Mouse (Mus musculus) hematopoietic stem cell, adult 5-6 weeks (primary cell): ENCODE measurements around the gene Il17ra. TPM values are rescaled to one million over a fixed set of nuclear protein-coding genes. Genes with fewer than 3 reads are reported as not detected.

Experiments used
- ATAC-seq, 2 experiments: fragments of 125-278 bp in 1 of 2; replicated peaks in 1 of 2; 2 replicates each; pipeline ENCODE4 v1.8.0; 2016 to 2017; ENCODE audit warnings: inconsistent platforms in 2 of 2, mild to moderate bottlenecking in 2 of 2, moderate number of reproducible peaks in 2 of 2, low read depth in 1 of 2, moderate TSS enrichment in 1 of 2; ENCODE audit not compliant: low FRiP score in 2 of 2, poor library complexity in 2 of 2, severe bottlenecking in 2 of 2, insufficient read depth in 1 of 2, low TSS enrichment in 1 of 2
- total RNA-seq: library from RNA; stranded (forward); fragments of 172-1452, 232-1000 nt; gene quantifications from 2 replicates; pipeline ENCODE4 v1.2.3, GENCODE M21; 2017

Gene Il17ra
- total RNA-seq, result 44.6 and 77.6 TPM in 2 replicates

DNA sequence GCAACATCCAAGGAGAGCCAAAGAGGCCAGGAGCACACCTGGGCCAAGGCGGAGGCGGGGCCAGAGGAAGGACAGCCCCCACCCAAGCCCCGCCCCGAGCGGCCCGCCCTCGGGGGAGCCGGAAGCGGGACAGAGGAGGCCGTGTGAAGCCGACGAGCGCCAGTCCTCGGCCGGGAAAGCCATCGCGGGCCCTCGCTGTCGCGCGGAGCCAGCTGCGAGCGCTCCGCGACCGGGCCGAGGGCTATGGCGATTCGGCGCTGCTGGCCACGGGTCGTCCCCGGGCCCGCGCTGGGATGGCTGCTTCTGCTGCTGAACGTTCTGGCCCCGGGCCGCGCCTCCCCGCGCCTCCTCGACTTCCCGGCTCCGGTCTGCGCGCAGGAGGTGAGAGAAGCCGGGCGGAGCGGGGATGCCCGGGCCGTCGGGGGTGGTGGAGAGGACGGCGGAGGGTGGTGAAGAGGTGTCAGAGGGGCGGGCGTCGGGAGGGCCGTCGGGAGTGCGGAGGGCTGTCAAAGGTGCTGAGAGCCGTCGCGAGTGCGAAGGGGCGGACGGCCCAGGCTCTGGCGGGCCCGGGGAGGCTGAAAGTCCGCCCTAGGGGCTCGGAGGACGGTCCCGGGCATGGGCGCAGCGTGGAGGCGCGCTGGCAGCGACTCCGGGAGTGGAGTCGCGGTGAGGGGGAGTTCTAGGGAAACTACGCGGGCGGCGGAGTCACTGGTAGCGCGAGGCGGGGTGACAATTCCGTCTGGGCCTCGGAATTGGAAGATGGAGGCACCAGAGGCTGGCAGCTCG, at the start of gene Il17ra:
Il17ra (plus strand) TSS at position 162 of the 786 bp plus-strand sequence.
- ATAC-seq, result peak; percentile 30 to 49; a peak in 3 of 4 replicates

DNA sequence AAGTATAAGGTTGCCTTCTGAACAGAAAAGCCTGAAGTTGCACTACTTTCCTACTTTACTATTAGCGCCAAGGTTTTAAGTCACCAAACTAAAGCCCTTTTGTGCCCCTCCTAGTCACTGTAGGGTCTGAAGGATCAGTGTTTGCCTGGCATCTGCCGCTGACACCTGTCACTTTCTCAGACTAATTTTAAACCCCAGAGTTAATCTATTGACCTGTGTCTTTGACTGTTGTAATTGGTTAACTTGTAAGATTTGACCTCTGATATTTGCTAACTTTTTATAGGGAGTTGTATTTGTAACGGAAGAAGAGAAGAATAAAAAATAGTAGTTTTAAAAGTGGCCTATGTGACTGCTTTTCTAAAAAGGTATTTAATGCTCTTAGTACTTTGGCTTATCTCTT, 24.9 kb upstream of the Il17ra start:
- no peak for ATAC-seq

DNA sequence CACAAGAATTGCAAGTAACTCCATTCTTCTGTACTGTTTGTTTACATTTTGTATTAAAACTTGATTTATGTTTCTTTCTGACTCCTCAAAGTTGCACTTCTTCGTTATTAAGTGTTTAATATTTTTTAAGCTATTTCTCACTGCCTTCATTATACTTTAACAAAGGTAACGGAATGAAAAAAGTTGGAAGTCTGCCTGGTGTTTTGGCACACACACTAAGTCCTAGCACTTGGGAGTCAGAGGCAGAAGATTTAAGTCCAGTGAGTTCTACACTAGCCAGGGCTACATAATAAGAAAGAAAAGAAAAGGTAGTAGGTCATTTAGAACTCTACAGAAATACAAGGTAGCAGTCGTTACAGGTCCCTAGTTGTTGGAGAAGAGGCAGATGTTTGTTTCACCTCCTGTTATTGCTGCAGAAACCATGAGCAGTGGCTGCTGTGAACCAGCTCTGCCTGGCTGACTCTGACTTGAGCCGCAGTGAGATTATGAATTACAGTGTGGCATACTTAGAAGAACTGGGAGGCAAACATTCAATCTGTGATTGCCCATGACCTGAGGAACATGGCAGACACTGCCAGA, 20.8 kb upstream of the Il17ra start:
- no peak for ATAC-seq

DNA sequence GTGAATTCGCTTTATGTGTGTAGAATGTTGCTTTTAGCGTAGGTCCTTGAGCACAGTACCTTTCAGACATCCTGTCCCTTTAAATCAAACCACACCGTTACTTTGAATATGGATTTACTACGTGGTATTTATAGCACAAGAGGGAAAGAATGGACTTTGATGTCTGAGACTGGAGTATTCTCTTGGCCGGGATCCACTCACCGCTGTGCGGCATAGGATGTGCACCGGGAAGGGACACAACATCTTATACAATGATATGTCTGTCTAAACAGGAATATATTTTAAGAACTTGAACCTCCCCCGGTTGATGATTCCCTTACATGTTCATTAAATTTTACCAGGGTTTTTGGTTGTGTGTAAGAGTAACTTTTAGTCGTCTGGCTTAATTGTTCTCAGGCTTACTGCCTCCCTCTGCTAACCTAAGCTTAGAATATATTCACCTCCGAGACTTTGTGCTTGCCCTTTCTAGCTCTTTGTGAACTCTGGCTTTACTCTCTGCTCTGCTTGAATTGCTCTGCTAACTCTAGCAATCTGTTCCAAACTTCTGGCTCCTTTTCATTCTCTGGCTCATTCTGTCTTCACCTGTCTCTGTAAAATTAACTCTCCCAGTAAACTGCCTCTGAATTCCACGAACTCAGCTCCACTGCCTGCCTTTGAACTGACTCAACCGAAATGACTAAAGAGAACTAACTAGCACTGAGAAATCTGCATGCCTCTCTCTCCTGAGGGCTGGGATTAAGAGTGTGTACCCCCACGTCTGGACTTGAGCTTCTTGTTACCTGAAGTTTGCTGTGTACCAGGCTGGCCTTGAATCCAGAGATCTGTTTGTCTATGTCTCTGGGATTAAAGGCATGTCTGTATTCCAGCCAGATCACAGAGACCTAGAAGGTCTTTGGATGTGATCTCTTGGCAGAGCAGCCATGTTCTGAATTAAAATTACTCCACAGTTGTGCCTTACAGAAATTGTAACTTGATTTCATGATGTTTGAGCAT, 19.4 kb upstream of the Il17ra start:
- no peak for ATAC-seq

DNA sequence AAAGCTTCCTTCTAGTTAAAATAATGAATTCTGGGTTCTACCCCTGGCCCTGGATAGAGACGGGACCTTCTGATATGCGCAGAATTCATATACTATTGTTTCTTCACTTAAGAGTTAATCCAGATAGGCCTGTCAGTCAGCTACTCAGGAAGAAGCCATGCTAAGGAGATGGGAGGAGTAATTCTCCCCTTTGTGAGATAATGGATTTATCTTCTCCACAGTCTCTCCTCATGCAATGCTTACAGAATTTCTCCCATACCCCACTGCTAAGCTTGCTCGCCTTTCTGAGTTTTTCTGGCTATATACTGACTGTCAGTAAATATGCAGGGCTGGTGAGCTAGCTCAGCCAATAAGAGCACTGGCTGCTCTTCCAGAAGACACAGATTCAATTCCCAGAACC, 12.8 kb upstream of the Il17ra start:
- ATAC-seq, result no peak

DNA sequence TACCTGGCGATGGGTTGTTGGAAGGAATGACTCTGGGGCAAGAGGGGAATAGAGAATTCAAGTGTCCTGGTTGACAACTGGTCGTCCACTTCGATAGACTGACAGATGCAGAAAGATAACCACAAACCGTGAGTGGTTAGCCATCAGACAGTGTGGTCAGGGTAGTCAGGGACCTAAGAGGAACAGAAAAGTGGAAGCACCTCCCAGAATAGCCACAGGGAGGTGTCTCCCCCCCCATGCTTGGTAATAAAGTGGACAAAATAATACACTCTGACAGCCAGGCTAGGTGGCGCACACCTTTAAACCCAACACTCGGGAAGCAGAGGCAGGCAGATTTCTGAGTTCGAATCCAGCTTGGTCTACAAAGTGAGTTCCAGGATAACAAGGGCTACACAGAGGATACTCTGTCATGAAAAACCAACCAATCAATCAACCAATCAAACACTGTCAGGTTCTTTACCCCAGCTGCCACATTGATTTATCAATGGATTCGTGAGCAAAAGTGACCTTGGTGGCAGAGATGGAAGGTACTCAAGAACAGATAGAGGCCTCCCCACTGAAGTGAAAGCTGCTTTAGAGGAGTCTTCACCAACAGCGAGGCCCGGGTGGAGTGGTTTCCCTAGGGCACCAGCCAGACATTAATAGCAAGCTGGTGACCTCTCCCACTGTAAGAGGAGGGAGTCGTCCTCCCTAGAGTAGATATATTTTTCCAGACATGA, 10.5 kb upstream of the Il17ra start:
- peak; percentile 54 to 75 for ATAC-seq

DNA sequence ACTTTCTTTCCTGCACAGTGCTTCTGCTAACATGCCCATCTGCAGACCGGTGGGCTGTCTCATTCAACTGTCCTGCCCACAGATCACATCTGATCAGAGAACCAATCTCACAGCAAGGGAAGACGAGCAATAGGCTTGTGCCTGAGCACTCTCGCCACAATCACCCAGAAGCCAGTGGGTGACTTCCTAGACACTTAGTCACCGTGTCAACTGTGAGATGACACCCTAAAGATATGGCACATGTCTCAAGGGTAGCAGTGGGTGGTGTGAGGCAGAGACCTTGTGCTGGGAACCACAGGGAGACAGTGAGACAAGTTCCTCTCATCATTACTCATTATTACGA, 10.0 kb upstream of the Il17ra start:
- ATAC-seq, result peak; percentile 20 to 29; a peak in 1 of 4 replicates

DNA sequence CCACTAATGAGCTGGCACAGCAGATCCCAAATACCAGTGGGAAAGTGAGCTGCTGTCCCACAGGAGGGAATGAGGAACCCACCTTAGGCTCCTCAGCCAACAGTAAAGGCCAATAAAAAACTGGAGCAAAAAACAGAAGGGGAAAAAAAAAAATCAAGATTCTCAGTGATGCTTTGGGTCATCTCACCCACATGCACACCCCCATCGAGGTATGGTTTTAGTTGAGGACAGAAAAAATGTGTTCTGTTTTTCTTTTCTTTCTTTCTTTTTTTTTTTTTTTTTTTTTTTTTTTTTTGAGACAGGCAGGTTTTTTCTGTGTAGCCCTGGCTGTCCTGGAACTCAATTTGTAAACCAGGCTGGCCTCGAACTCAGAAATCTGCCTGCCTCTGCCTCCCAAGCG, 9.5 kb upstream of the Il17ra start:
- ATAC-seq, result no peak

DNA sequence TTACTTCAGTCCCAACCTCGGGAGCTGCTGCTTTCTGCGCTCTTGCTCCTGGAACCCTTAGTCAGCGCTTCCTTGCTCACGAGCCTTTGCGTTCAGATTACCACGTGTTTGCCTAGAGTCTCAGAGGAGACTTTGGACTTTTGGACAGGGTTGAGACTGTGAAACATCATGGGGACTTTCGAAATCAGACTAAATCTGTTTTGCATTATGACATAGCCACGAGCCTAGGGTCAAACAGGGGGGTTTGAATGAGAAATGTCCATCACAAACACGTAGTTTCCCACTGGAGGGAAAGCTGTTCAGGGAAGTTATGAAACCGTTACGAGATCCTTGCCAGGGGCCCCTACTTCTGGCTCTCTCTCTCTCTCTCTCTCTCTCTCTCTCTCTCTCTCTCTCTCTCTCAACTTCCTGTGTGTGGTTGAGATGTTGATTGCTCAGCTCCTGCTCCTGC, 8.4 kb upstream of the Il17ra start:
- peak; percentile 25 to 35; a peak in 2 of 4 replicates for ATAC-seq

DNA sequence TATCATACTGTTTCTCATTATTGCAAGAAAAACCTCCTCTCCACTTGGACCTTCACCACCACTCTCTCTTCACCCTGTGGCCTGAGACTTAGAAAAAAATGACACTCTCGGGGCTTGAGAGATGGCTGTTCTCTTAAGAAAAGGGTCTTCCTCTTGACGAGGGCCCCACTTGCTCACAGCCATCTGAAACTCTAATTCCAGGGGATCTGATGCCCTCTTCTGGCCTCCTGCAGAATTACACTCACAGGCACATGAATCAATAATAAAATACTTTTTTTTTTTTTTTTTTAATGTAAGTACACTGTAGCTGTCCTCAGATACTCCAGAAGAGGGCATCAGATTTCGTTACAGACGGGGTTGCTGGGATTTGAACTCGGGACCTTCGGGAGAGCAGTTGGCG, 6.0 kb upstream of the Il17ra start:
- no peak for ATAC-seq

DNA sequence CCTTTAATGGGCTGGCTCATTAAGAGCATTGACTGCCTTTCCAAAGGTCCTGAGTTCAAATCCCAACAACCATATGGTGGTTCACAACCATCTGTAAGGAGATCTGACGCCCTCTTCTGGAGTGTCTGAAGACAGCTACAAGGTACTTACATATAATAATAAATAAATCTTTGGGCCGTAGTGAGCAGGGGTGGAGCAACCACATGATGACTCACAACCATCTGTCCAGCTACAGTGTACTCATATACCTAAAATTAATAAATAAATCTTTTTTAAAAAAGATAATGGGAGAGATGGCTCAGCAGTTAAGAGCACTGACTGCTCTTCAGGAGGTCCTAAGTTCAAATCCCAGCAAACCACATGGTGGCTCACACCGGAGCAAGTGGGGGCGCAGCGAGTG, 5.3 kb upstream of the Il17ra start:
- no peak for ATAC-seq

DNA sequence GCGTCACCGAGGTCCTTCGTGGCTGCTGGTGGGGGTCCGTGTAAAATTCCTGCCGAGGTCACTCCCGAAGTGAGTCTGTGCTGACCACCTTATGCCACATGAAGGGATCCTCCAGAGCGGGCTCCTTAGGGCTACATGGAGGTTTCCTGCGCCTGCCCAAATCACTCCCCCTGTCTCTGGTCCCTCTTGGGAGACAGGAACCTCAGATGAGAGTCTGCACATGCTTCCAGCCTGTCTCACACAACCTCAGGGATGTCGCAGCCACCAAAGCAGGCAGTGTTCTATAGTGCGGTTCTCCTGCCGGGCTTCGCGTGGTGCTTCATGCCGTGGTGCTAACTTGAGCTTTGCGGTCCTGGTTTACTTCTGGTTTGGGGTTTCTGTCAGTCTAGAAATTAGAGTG, 1.8 kb upstream of the Il17ra start:
- ATAC-seq, result no peak

DNA sequence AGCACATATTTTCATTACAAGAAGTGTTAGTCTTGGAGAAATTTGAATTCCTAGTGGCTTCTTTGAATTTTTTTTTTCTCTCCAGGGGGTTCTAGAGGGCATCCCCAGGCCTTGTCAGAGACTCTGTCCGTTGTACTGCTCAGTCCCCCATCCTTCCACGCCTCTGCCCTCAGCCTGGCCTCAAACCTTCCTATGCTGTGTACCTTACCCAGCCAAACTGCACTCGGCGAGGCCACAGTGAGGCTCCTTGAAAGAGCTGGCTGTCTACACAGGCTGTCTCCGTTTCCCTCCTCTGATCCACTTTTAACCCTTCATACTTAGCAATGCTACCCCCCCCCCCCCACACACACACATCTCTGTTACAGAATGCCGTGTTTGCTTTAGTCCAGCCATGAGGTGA, 796 bp upstream of the Il17ra start:
- no peak for ATAC-seq

DNA sequence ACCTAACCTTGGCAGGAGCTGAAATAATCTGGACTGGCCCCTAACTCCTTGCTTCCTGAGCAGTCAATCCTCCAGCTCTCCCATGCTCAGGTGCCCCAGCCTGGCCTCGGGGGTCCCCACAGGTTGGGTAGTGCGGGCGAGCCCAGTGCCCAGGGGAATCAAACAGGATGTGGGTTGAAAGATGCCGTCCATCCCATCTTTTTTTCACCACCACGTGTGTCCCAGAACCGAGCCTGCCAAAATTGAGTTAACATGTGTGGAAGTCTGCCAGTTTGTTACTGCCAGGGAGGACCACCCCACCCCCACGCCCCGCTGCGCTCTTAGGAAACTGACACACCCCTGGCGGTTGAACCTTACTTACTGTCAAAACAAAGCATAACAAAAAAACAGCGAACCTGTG, 837 bp downstream of the Il17ra start:
- ATAC-seq, result no peak

DNA sequence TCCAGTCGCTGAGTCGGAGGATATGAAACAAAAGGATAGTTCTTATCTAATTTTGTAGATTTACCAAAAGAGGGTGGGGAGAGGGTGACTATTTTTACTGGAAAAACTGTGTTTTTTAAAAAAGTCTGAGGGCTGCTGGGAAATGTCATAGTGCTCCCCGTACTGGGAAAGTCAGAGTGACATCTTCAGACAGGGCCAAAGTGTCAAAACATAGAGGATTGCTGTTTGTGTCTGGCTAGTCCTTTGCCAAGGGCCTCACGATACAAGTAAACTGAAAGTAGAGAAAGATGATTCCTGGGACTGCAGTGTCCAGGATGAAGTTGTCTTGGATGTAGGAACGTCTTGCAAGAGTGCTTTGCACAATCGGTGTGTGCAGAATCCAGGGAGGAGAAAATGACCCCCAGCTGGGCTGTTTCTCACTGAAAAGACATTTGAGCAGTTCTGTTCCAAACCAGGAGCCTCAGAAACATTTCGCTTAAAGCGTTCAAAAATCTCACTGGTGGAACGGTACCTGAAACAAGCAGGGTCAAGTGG, 1.4 kb downstream of the Il17ra start:
- no peak for ATAC-seq

DNA sequence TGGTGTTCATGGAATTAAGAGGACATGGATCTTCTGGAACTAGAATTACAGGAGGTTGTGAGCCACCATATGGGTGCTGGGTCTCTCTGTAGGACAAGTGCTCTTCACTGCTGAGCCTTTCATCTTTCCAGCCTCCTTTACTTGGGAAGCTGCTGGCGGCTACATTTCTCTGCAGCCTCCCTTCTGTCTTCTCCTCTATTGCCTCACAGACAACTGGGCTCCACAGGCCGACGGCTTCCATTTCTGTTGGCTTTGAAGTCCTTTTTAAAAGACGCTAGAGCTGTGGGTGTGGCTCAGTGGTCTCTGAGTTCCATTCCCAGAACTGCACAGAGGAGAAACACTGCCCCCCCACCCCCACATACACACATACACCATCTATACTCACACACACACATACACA, 2.3 kb downstream of the Il17ra start:
- ATAC-seq, result no peak

DNA sequence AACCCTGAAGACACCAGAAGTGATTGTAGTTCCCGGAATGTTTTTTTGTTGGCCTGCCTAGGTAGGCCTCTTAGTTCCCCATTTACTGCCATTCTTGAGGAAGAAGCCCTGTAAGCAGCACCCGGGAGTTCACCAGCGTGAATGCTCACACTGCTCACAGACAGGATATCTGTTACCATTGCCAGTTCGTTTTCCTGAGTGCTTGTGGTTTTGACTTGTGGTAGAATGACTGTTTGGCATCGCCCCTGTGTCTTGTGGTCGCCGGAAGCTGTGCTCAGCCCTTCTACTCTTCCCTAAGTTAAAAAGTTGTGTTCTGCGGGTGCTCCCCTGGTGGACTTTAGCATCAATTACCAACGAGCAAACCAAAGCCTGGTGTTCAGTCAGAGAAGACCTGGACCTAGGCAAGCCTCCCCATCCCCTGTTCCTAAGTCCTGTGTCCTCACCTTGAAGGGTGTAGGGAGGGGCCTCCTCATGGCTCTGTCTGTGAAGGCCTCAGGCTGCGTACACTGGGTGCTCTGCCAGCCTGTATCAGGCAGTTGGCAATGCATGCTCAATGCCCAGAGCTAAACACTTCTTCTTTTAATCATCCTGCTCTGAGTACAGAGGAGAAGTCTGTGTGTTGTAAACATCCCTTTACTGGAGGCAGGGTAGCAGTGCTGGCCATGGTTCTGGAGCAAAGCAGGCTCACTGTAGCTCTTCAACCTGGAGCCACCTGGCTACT, 3.7 kb downstream of the Il17ra start:
- ATAC-seq, result peak; percentile 71 to 81
